Comparison of ENCODE assay signal across 19 mouse cellular contexts in genomic region chr4:97782069-97782468, GRCm38 (mm10). TPM values are rescaled to one million over a fixed set of nuclear protein-coding genes. Genes with fewer than 3 reads are reported as not detected.
DNase-seq lines count a peak whose midpoint lies in the region; ATAC-seq lines count a peak whose summit lies in the region.
"Had no signal": no experiment of that assay in that cellular context is flagged by ENCODE, and none has a peak within 500 bp of the region (broad histone marks: within the 10 kb centered on the region; RNA-seq: fewer than 3 reads in every experiment).

No protein-coding gene starts in this region.

- H3K4me1 ChIP-seq in forebrain, embryonic 14.5 days (ENCODE audit: control insufficient read depth, insufficient read depth, low read length): peaks cover 13% of the 10 kb centered on the region
- H3K4me1 ChIP-seq in forebrain, embryonic 10.5 days: peaks cover 23% of the 10 kb centered on the region
- H3K4me1 ChIP-seq in hindbrain, embryonic 15.5 days (replicated peaks): peaks cover 4% of the 10 kb centered on the region; the same call in 1 of the 2 replicates
- H3K4me1 ChIP-seq in hindbrain, embryonic 11.5 days (replicated peaks; ENCODE audit: control insufficient read depth, insufficient read depth, low read length): no peaks in the 10 kb centered on the region
- H3K4me1 ChIP-seq in brown adipose tissue, adult 24 weeks (ENCODE audit: control insufficient read depth, insufficient read depth, insufficient read length, low read length): peaks cover 12% of the 10 kb centered on the region
- no peaks in the 10 kb centered on the region for H3K4me1 ChIP-seq in hindbrain, embryonic 16.5 days (ENCODE audit: control insufficient read depth, insufficient read depth, low read depth, low read length)

- peaks cover 24% of the 10 kb centered on the region for H3K36me3 ChIP-seq in forebrain, embryonic 14.5 days (ENCODE audit: control insufficient read depth, insufficient read depth, low read length)
- peaks cover 29% of the 10 kb centered on the region for H3K36me3 ChIP-seq in forebrain, embryonic 10.5 days (replicated peaks)
- H3K36me3 ChIP-seq in hindbrain, embryonic 15.5 days: no peaks in the 10 kb centered on the region
- no peaks in the 10 kb centered on the region for H3K36me3 ChIP-seq in hindbrain, embryonic 11.5 days (ENCODE audit: control insufficient read depth, insufficient read depth, low read length)
- peaks cover 2% of the 10 kb centered on the region; the same call in 1 of the 2 replicates for H3K36me3 ChIP-seq in hindbrain, embryonic 16.5 days (ENCODE audit: control insufficient read depth, insufficient read depth, low read length)

- no peak for DNase-seq in forebrain, embryonic 14.5 days (ENCODE audit: low spot score)
- DNase-seq in forebrain, embryonic 10.5 days (ENCODE audit: extremely low spot score, low spot score): no peak
- no peak for DNase-seq in hindbrain, embryonic 11.5 days (ENCODE audit: low spot score)
- DNase-seq in frontal cortex, postnatal 14 days (ENCODE audit: low spot score in 2 of 2): no peak
- no peak for DNase-seq in spleen, postnatal 10 days (ENCODE audit: low spot score in 2 of 2)
- DNase-seq: gastrocnemius, postnatal 14 days; kidney, adult 11 months; right cerebral cortex, adult 18-20 months had no signal

- H3K9ac ChIP-seq in forebrain, embryonic 14.5 days (ENCODE audit: low read length): peak overlapping the region; percentile 46
- no peak overlapping the region for H3K9ac ChIP-seq in hindbrain, embryonic 15.5 days
- H3K9ac ChIP-seq in hindbrain, embryonic 11.5 days (ENCODE audit: low read depth, low read length): no peak overlapping the region
- peak overlapping the region; percentile 27; the same call in 1 of the 2 replicates for H3K9ac ChIP-seq in hindbrain, embryonic 16.5 days (ENCODE audit: low read depth, low read length)
- H3K9ac ChIP-seq: heart, embryonic 15.5 days; limb, embryonic 15.5 days; liver, embryonic 15.5 days; neural tube, embryonic 13.5 days had no signal

- H3K27ac ChIP-seq in forebrain, embryonic 14.5 days (ENCODE audit: low read depth, low read length): 0 out of 2 replicates have a peak overlapping the region, but pooled peaks have one; percentile 5
- no peak overlapping the region for H3K27ac ChIP-seq in forebrain, embryonic 10.5 days
- H3K27ac ChIP-seq in hindbrain, embryonic 15.5 days (replicated peaks): no peak overlapping the region
- H3K27ac ChIP-seq in hindbrain, embryonic 11.5 days (ENCODE audit: low read depth, low read length): no peak overlapping the region
- peak overlapping the region; percentile 66 for H3K27ac ChIP-seq in brown adipose tissue, adult 24 weeks (replicated peaks; ENCODE audit: low read depth, low read length)
- H3K27ac ChIP-seq in hindbrain, embryonic 16.5 days (ENCODE audit: low read depth, low read length): no peak overlapping the region
- H3K27ac ChIP-seq: heart, embryonic 15.5 days; limb, embryonic 15.5 days; liver, embryonic 15.5 days; neural tube, embryonic 13.5 days had no signal

- no peaks in the 10 kb centered on the region for H3K9me3 ChIP-seq in forebrain, embryonic 14.5 days (replicated peaks; ENCODE audit: control insufficient read depth, low read length)
- H3K9me3 ChIP-seq in forebrain, embryonic 10.5 days: peaks cover 11% of the 10 kb centered on the region
- no peaks in the 10 kb centered on the region for H3K9me3 ChIP-seq in hindbrain, embryonic 15.5 days
- no peaks in the 10 kb centered on the region for H3K9me3 ChIP-seq in hindbrain, embryonic 11.5 days (ENCODE audit: control insufficient read depth, low read length)
- no peaks in the 10 kb centered on the region for H3K9me3 ChIP-seq in hindbrain, embryonic 16.5 days (ENCODE audit: control insufficient read depth, low read length)
- H3K9me3 ChIP-seq: heart, embryonic 15.5 days; limb, embryonic 15.5 days; liver, embryonic 15.5 days; neural tube, embryonic 13.5 days had no signal

- peak overlapping the region; percentile 41 for H3K4me2 ChIP-seq in forebrain, embryonic 14.5 days (ENCODE audit: low read length)
- H3K4me2 ChIP-seq in hindbrain, embryonic 15.5 days: peak overlapping the region; percentile 29
- no peak overlapping the region for H3K4me2 ChIP-seq in hindbrain, embryonic 11.5 days (replicated peaks; ENCODE audit: low read depth, low read length)
- H3K4me2 ChIP-seq in hindbrain, embryonic 16.5 days (ENCODE audit: low read length): peak overlapping the region; percentile 39
- H3K4me2 ChIP-seq: heart, embryonic 15.5 days; limb, embryonic 15.5 days; liver, embryonic 15.5 days; neural tube, embryonic 13.5 days had no signal

- ATAC-seq in forebrain, embryonic 14.5 days: no peak
- ATAC-seq in hindbrain, embryonic 15.5 days (ENCODE audit: low FRiP score, low read depth): no peak
- no peak for ATAC-seq in hindbrain, embryonic 11.5 days (ENCODE audit: low FRiP score)
- ATAC-seq in hindbrain, embryonic 16.5 days: no peak
- ATAC-seq: lung, postnatal 0 days had no signal

- no peaks in the 10 kb centered on the region for H3K27me3 ChIP-seq in forebrain, embryonic 14.5 days (replicated peaks; ENCODE audit: control insufficient read depth, insufficient read depth, low read length)
- H3K27me3 ChIP-seq in forebrain, embryonic 10.5 days (ENCODE audit: poor library complexity, severe bottlenecking): peaks cover 97% of the 10 kb centered on the region
- H3K27me3 ChIP-seq in hindbrain, embryonic 15.5 days: no peaks in the 10 kb centered on the region
- H3K27me3 ChIP-seq in hindbrain, embryonic 11.5 days (ENCODE audit: control insufficient read depth, insufficient read depth, low read length): peaks cover 6% of the 10 kb centered on the region
- no peaks in the 10 kb centered on the region for H3K27me3 ChIP-seq in hindbrain, embryonic 16.5 days (replicated peaks; ENCODE audit: control insufficient read depth, insufficient read depth, low read length)
- H3K27me3 ChIP-seq: CH12.LX; heart, embryonic 15.5 days; limb, embryonic 15.5 days; neural tube, embryonic 13.5 days had no signal

- H3K4me3 ChIP-seq in forebrain, embryonic 14.5 days (ENCODE audit: low read depth, low read length): 0 out of 2 replicates have a peak overlapping the region, but pooled peaks have one; percentile 14
- H3K4me3 ChIP-seq in forebrain, embryonic 10.5 days: no peak overlapping the region
- no peak overlapping the region for H3K4me3 ChIP-seq in hindbrain, embryonic 15.5 days
- no peak overlapping the region for H3K4me3 ChIP-seq in hindbrain, embryonic 11.5 days (ENCODE audit: low read depth, low read length)
- H3K4me3 ChIP-seq in brown adipose tissue, adult 24 weeks (ENCODE audit: insufficient read depth, low read depth, low read length): no peak overlapping the region
- H3K4me3 ChIP-seq in hindbrain, embryonic 16.5 days (ENCODE audit: low read length): no peak overlapping the region
- H3K4me3 ChIP-seq: heart, embryonic 15.5 days; limb, embryonic 15.5 days; liver, embryonic 15.5 days; megakaryocyte, embryonic 14.5 days; neural tube, embryonic 13.5 days had no signal

- 62% methylated on average over 3 of the region's 3 CpGs for WGBS in forebrain, embryonic 14.5 days
- WGBS in forebrain, embryonic 10.5 days: 86% methylated on average over 3 of the region's 3 CpGs
- 72% methylated on average over 3 of the region's 3 CpGs for WGBS in hindbrain, embryonic 15.5 days
- WGBS in hindbrain, embryonic 11.5 days: 90% methylated on average over 3 of the region's 3 CpGs
- 60% methylated on average over 3 of the region's 3 CpGs for WGBS in hindbrain, embryonic 16.5 days

RNA-seq across cellular contexts. Expression of gene E130114P18Rik, which starts 4.2 kb away (rescaled TPM):
- polyA plus RNA-seq in forebrain, embryonic 14.5 days (2014; fragmentation: Nextera tagmentation; extraction: Ambion mirVana): 48.7 and 62.9 TPM in 2 replicates
- 14.3 and 21.3 TPM in 2 replicates for polyA plus RNA-seq in forebrain, embryonic 10.5 days (2016; fragmentation: Nextera tagmentation; extraction: Ambion mirVana)
- 20.2 and 23.1 TPM in 2 replicates for polyA plus RNA-seq in hindbrain, embryonic 15.5 days (2015; fragmentation: Nextera tagmentation; extraction: Ambion mirVana)
- polyA plus RNA-seq in hindbrain, embryonic 11.5 days (2014; fragmentation: Nextera tagmentation; extraction: Ambion mirVana): 28.5 and 36.5 TPM in 2 replicates
- polyA plus RNA-seq in brown adipose tissue, adult 24 weeks (2012; ENCODE audit: insufficient read depth, insufficient read length, missing spikeins): not detected in 2 replicates
- polyA plus RNA-seq in hindbrain, embryonic 16.5 days (2015; fragmentation: Nextera tagmentation; extraction: Ambion mirVana): 20.9 and 21.5 TPM in 2 replicates
- polyA plus RNA-seq: large intestine, adult 2 months had no signal

RNA-seq across cellular contexts. Expression of gene Nfia, which starts 9.5 kb away (rescaled TPM):
- polyA plus RNA-seq in forebrain, embryonic 14.5 days (2014; fragmentation: Nextera tagmentation; extraction: Ambion mirVana): 71.5 and 85.9 TPM in 2 replicates
- polyA plus RNA-seq in forebrain, embryonic 10.5 days (2016; fragmentation: Nextera tagmentation; extraction: Ambion mirVana): 10.9 and 17.6 TPM in 2 replicates
- polyA plus RNA-seq in hindbrain, embryonic 15.5 days (2015; fragmentation: Nextera tagmentation; extraction: Ambion mirVana): 39.5 and 47.1 TPM in 2 replicates
- 29.8 and 45.6 TPM in 2 replicates for polyA plus RNA-seq in hindbrain, embryonic 11.5 days (2014; fragmentation: Nextera tagmentation; extraction: Ambion mirVana)
- polyA plus RNA-seq in brown adipose tissue, adult 24 weeks (2012; ENCODE audit: insufficient read depth, insufficient read length, missing spikeins): 43.3 and 74.8 TPM in 2 replicates
- polyA plus RNA-seq in hindbrain, embryonic 16.5 days (2015; fragmentation: Nextera tagmentation; extraction: Ambion mirVana): 38.4 and 43.4 TPM in 2 replicates

Comparison
In these comparisons a context has a peak if more than half of its experiments do, and no peak if none do; other contexts are left out.
1. H3K27ac ChIP-seq: peak in forebrain, embryonic 14.5 days (single experiment) and brown adipose tissue, adult 24 weeks (single experiment); none in forebrain, embryonic 10.5 days (single experiment), hindbrain, embryonic 15.5 days (single experiment), hindbrain, embryonic 11.5 days (single experiment) and hindbrain, embryonic 16.5 days (single experiment).
2. H3K9ac ChIP-seq: peak in forebrain, embryonic 14.5 days (single experiment) and hindbrain, embryonic 16.5 days (single experiment); none in hindbrain, embryonic 15.5 days (single experiment) and hindbrain, embryonic 11.5 days (single experiment).